Mouse (Mus musculus) adrenal gland, adult 18-20 months (tissue): ENCODE data around the gene 4933400A11Rik. TPM values are rescaled to one million over a fixed set of nuclear protein-coding genes. Genes with fewer than 3 reads are reported as not detected.

ENCODE experiments used
- DNase-seq, 2 experiments: peaks; one replicate each; pipeline ENCODE4 v3.0.0; 2021 to 2022; ENCODE audit warnings: low spot score in 2 of 2
- long read RNA-seq, 2 experiments: library from polyadenylated mRNA; stranded (forward); transcript quantifications; one replicate each; pipeline ENCODE4 v2.0.0; 2021
- total RNA-seq, 2 experiments: library from RNA; stranded (reverse); gene quantifications; 1 replicate in 1 of 2; 2 replicates in 1 of 2; pipeline ENCODE4 v1.2.3; 2021

The 4933400A11Rik gene
- not detected for total RNA-seq
- long read RNA-seq, experiment 1 = 0 reads
- long read RNA-seq, experiment 2 = 0 reads

- DNase-seq = no peak
Observed at GRCm38 (mm10) chrX:169779535-169779934, at the start of gene 4933400A11Rik. Gene 4933400A11Rik, minus strand, starts transcription at chrX:169779635.

GRCm38 (mm10) chrX:169828136-169828535 is 48.7 kb upstream of the 4933400A11Rik start:
- DNase-seq = no peak

DNA sequence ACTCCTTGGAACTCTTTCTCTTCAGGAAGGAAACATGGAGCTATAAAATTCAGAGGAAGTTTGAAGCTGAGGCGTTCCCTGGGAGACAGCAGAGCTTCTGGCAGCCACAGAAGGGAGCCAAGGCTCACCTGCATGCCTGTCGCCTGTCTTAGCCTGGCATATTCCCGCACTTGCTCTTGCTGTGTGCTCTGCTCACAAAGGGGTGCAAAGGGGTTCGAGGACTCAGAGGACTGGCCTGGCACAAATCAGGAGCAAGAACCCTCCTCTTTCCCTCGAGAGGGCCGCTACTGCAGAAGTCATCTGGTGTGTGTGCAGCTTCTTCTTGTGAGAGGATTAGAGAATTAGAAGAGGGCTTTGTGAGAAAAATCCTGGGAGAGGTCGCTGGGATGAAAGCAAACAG is 48.3 kb upstream of the 4933400A11Rik start:
- no peak for DNase-seq

GRCm38 (mm10) chrX:169826947-169827346 is 47.5 kb upstream of the 4933400A11Rik start:
- DNase-seq = no peak

DNA sequence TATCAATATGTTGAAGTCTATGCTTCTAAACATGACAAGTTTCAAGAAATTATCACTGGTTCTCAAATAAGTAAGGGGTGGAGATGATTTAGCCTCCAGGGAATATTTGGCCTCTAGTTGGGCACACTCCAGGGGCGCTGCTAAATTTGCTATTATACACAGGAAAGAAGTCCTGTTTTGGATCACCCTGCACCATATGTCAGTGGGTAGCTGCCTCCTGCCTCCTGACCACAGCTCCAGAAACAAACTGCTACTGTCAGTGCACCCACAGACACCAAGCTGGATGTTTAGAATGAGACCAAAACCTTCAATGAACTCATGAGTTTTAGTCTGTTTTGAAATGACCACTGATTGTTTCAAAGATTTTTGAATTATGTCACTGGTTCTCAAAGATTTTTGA is 34.2 kb upstream of the 4933400A11Rik start:
- DNase-seq = no peak

- DNase-seq = no peak
Observed at GRCm38 (mm10) chrX:169811783-169812182, 32.3 kb upstream of the 4933400A11Rik start.

DNA sequence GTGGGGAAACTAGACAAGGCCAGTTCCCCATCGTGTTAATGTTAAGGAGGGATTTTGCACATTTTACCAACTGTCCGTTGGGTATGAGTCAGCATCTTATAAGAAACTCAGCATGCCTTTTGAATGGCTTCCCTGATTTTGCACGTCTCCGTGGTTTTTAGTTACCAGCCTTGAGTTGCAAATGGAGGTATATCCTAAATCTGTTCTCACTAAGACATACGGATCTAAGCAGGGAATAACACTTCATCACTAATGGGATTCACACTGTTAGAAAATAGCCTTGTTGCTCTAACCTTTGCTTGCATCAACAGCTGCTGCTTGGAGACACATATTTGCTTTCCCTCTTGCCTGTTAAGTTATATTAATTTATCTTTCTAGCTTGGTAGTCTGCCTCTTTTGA is 31.9 kb upstream of the 4933400A11Rik start:
- DNase-seq = no peak

DNA sequence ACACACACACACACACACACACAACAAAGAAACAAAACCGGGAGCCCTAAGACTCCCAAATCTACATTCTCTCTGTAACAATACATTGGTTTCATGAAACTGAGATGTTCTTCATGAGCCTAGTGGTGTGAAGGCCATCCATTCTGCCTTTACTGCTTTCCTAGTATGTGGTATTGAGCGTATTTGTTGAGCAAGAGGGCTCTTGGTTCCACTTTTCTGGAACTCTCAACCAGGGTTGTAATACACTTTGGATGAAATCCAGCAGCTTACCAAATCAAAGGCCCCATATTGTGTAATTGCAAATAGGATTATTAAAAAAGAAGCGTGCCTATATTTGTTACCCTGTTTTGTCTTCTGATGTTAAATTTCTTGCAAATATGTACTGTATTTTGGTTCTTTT is 28.3 kb upstream of the 4933400A11Rik start:
- DNase-seq = no peak

- DNase-seq = no peak
Observed at GRCm38 (mm10) chrX:169805791-169806190, 26.4 kb upstream of the 4933400A11Rik start.

- DNase-seq = no peak
Observed at GRCm38 (mm10) chrX:169800238-169800637, 20.8 kb upstream of the 4933400A11Rik start.

GRCm38 (mm10) chrX:169798987-169799680 is 19.7 kb upstream of the 4933400A11Rik start:
- DNase-seq = no peak

DNA sequence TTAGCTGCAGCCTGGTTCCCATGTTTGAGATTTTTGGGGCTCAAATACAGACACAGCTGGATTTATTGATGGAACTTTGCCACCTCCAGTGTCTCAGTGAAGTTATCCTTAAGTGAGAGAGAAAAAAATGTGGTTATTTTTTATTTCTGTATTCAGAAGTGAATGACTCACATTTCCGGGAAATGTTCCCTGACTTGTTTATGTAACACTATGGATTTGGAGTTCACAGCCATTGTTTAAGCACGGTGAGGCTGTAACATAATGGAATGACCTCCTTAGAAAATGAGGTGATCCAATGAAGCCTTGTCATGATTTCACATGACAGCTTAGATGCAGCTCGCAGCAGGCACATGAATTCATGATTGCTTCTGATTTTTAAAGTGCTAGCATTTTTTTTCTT is 17.7 kb upstream of the 4933400A11Rik start:
- DNase-seq = no peak

GRCm38 (mm10) chrX:169794831-169795311 is 15.4 kb upstream of the 4933400A11Rik start:
- DNase-seq = peak; percentile 27 to 33

GRCm38 (mm10) chrX:169794421-169794820 is 15.0 kb upstream of the 4933400A11Rik start:
- peak; percentile 24 to 25 for DNase-seq

GRCm38 (mm10) chrX:169792879-169793278 is 13.4 kb upstream of the 4933400A11Rik start:
- DNase-seq = no peak

GRCm38 (mm10) chrX:169789702-169790101 is 10.3 kb upstream of the 4933400A11Rik start:
- no peak for DNase-seq

GRCm38 (mm10) chrX:169758001-169758400 is 21.4 kb downstream of the 4933400A11Rik start:
- DNase-seq = no peak

DNA sequence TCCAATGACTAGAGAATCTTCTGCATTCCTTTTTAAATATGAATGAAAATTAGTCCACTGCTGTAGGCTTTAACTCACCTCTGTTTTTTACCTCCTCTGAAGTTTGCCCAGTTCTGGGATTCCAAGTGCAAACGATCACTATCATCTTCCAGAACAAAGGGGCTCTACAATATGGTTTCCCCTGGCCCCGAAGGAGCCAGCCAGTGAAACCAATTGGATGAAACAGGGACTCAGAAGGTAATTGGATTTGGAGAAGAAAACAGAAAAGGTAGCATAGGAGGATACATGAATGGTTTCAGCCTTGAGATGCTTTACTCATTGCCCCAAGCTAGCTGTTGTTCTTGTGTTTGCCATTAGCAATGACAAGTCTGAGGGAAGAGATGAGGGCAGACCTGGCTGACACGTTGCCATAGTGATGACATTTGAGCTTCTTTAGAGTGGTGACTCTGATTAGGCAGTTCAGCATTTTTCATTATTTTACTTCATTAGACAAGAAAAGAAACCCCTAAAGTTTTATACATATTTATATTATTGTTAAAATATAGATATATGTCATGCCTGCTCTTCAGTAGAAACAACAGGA is 44.0 kb downstream of the 4933400A11Rik start:
- DNase-seq = no peak
